Mouse (Mus musculus) cerebellum, adult 2 months (tissue): ENCODE results near the gene Nrip3. TPM values are rescaled to one million over a fixed set of nuclear protein-coding genes. Genes with fewer than 3 reads are reported as not detected.
A peak's percentile ranks its signal among the peaks of the same experiment; 100 is the strongest.

Source experiments
- DNase-seq, 2 experiments: peaks; one replicate each; pipeline ENCODE4 v3.0.0; 2021
- H3K27ac ChIP-seq: fragments of 200-500 bp; 2 replicates; pipeline ENCODE4 v1.5.1; 2012; ENCODE audit warnings: low read length, control low read depth, inconsistent platforms; ENCODE audit not compliant: insufficient read depth
- H3K27me3 ChIP-seq: fragments of 200-500 bp; 2 replicates; pipeline ENCODE4 v1.6.1; 2012; ENCODE audit warnings: inconsistent platforms, mild to moderate bottlenecking, low read length, moderate library complexity; ENCODE audit not compliant: control insufficient read depth, insufficient read depth
- H3K4me1 ChIP-seq: fragments of 200-500 bp; 2 replicates; pipeline ENCODE4 v1.6.1; 2011; ENCODE audit warnings: low read length; ENCODE audit not compliant: control insufficient read depth, insufficient read depth
- H3K4me3 ChIP-seq: fragments of 200-500 bp; replicated peaks from 2 replicates; pipeline ENCODE3; 2011; ENCODE audit warnings: mild to moderate bottlenecking, low read depth, low read length, control low read depth; ENCODE audit not compliant: insufficient read depth
- CTCF ChIP-seq: fragments of 200-500 bp; IDR thresholded peaks from 2 replicates; pipeline ENCODE4 v1.5.1; 2011; ENCODE audit warnings: low read depth, mild to moderate bottlenecking, control low read depth, low read length, moderate library complexity, borderline replicate concordance; ENCODE audit not compliant: insufficient read depth
- POLR2A ChIP-seq: fragments of 200-500 bp; IDR thresholded peaks from 2 replicates; pipeline ENCODE4 v1.6.1; 2011; ENCODE audit warnings: low read length, control low read depth, borderline replicate concordance; ENCODE audit not compliant: insufficient read depth
- WGBS: fragments of 180-500 bp; shearing (Covaris S2); methylation state at CpG from one replicate; pipeline ENCODE4 v1.1.7; 2018; 5-methylcytosine and 5-hydroxymethylcytosine counted together
- polyA plus RNA-seq: library from polyadenylated mRNA; depleted of rRNA; stranded (reverse); fragments of >200 nt; gene quantifications from 2 replicates; pipeline ENCODE4 v1.2.3, GENCODE M21; 2012; rRNA removed

Nrip3 gene
- polyA plus RNA-seq, 1 experiment, result 52.8 TPM

DNA sequence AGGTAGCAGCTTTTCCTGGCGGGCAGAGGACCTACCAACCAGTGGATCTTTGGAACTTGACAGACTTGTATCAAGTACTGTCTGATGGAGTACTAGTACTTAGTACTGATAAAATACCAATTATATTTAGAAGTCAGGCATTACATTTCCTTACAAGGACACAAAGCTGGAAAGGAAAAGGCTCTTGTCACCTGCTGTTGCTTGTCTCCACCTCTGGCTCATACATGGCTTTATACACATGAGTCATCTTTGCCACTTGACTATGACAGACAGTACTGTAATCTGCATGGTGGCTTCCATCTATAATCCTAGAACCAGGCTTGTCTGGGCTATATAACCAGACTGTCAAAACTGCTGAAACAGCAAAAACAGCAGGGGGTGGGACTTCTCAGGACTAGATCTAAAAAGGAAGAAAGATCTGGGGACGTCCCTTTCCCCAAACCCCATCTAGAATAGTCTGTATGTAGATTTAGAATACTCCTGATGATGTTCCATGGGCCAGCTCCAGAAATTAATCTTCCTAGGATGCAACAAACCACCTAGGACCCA, 68.3 kb downstream of the Nrip3 start:
- no peak for DNase-seq
- 85% methylated on average over 2 of the region's 2 CpGs for WGBS
- no peaks in the 10 kb centered on the region for H3K4me1 ChIP-seq

DNA sequence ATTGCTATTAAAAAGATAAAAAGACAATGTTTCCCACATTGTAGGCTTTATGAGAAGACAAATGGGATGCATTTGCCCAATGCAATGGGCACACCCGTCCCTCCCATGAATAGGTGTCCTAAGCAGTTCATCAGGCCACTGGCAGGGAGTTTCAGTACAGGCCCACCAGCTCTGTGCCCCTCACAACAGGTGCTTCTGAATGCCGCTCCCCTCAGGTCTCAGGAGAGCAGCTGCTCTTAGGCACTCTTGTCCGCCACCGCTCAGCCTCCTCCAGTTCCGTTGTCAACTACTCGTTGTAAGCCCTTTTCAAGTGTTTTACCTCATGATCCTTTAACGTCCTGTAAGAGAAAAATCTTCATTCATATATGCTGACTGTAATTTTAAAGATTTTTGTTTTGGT, 69.6 kb downstream of the Nrip3 start:
- no peak overlapping the region for H3K27ac ChIP-seq
- 91% methylated on average over 7 of the region's 7 CpGs for WGBS

More for the DNA sequence above, 68.3 kb downstream of the Nrip3 start:
- no peak overlapping the region for H3K4me3 ChIP-seq
- no peaks in the 10 kb centered on the region for H3K27me3 ChIP-seq
- H3K27ac ChIP-seq, result no peak overlapping the region
- no peak for TF ChIP-seq POLR2A

DNA sequence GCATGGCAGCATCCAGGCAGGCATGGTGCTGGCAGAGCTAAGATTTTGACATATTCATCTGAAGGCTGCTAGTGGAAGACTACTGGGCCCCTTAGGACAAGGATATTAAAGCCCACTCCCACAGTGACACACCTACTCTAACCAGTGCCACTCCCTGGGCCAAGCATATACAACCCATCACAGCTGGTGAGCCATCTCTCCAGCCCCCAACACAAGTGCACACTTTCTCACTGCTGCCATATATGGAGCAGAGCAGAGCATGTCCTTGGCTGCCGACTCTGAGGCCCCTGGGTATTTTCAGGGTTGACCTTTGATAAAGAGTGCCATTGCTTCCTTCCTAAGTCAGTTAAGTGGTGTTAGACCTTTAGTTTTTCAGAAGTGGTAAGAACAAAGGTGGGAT, 71.8 kb downstream of the Nrip3 start:
- H3K4me3 ChIP-seq, result no peak overlapping the region
- no peak for DNase-seq
- H3K27ac ChIP-seq, result no peak overlapping the region
- TF ChIP-seq CTCF (no peak), POLR2A (no peak)
- H3K27me3 ChIP-seq, result no peaks in the 10 kb centered on the region
- WGBS, result 89% methylated on average over 1 of the region's 1 CpGs
- peaks cover 3% of the 10 kb centered on the region; the same call in 1 of the 2 replicates for H3K4me1 ChIP-seq

More for the DNA sequence above, 69.6 kb downstream of the Nrip3 start:
- Histone ChIP-seq H3K4me1 (no peaks in the 10 kb centered on the region), H3K27me3 (no peaks in the 10 kb centered on the region), H3K4me3 (no peak overlapping the region)
- TF ChIP-seq CTCF (no peak), POLR2A (no peak)
- DNase-seq, result no peak

DNA sequence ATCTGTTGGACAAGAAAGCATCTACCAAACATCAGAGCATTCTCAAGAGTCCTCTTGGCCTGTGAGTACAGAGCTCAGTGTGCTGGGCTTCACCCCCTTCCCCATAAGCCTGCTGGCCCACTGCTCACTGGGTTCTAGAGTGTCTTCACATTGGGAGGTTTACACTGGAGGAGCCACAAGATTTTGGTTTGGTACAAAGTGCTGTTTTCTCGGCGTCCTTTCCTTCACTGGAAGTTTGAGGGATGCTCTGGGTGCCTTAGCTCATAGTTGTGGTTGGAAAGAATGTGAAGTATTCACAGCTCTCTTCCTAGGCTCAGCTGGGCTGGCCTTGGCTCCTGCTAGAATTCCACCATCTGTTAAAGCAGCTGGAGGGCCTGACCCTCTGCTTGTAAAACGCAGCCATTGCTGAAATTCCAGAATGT, 72.9 kb downstream of the Nrip3 start:
- no peak overlapping the region for H3K27ac ChIP-seq
- no peaks in the 10 kb centered on the region for H3K27me3 ChIP-seq
- WGBS, result 49% methylated on average over 3 of the region's 3 CpGs
- DNase-seq, result peak in 1 of 2 experiments; percentile 12
- no peak overlapping the region for H3K4me3 ChIP-seq
- H3K4me1 ChIP-seq, result peaks cover 3% of the 10 kb centered on the region; the same call in 1 of the 2 replicates
- TF ChIP-seq POLR2A (no peak), CTCF (no peak)

Other genes starting within 250 kb of the Nrip3 start
- gene St5, start 78.4 kb downstream of the Nrip3 start, polyA plus RNA-seq, result 43.8 and 44.8 TPM in 2 replicates
- 6.7 and 6.9 TPM in 2 replicates for gene Akip1, start 78.3 kb downstream of the Nrip3 start, polyA plus RNA-seq
- 0.16 and 0.20 TPM in 2 replicates for gene BC051019, start 58.2 kb downstream of the Nrip3 start, polyA plus RNA-seq
- gene Ascl3, start 50.3 kb downstream of the Nrip3 start, polyA plus RNA-seq, result 0.22 and 0.39 TPM in 2 replicates
- 135 and 140 TPM in 2 replicates for gene Tmem9b, start 29.1 kb downstream of the Nrip3 start, polyA plus RNA-seq
- gene Scube2, start 83.7 kb upstream of the Nrip3 start, polyA plus RNA-seq, result 0.26 and 0.33 TPM in 2 replicates
- 270 TPM in 2 replicates for gene Dennd5a, start 178.4 kb upstream of the Nrip3 start, polyA plus RNA-seq
- gene Tmem41b, start 204.9 kb upstream of the Nrip3 start, polyA plus RNA-seq, result 61.8 and 66.0 TPM in 2 replicates
- 46.5 and 50.8 TPM in 2 replicates for gene Ipo7, start 236.2 kb upstream of the Nrip3 start, polyA plus RNA-seq